Mouse (Mus musculus): ENCODE results near the gene Flnb. TPM values are rescaled to one million over a fixed set of nuclear protein-coding genes. Genes with fewer than 3 reads are reported as not detected.

Gene Flnb
- polyA plus RNA-seq, 1 experiment from 2014 or later, result 13.8 TPM

DNA sequence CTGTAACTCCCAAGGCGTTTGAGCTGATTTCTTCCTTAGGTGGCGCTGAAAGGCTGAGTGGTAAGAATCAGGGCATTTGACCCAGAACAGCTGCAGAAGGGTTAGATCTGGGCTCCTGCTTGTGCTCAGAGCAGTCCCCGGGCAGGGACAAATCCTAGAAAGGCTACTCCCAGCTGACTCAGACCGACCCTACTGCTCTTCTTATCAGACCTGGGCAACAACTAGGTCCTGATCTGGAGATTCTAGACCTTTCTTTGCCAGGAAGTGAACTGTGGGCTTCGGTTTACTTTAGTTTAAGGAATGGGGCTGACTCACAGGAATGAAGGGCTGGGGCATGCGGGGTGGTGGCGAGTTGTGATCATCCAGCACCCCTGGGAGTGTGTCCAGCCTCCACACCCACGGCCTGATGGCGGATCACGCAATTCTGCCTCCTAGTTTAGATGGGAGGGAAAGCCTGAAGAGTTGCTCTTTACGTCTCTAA lies 9.2 kb upstream of the Flnb start:
- Histone ChIP-seq H3K27ac (replicated peaks) (no peak overlapping the region), H3K9me3 (replicated peaks) (no peaks in the 10 kb centered on the region), H3K4me3 (no peak overlapping the region), H3K4me1 (peaks cover 4% of the 10 kb centered on the region), H3K36me3 (no peaks in the 10 kb centered on the region), H3K27me3 (ENCODE audit: low read depth, poor library complexity, severe bottlenecking) (no peaks in the 10 kb centered on the region)
- DNase-seq (ENCODE audit: low spot score), result no peak
- 77% methylated on average over 11 of the region's 11 CpGs for WGBS

GRCm38 (mm10) chr14:7809043-7809955 lies 8.5 kb upstream of the Flnb start:
- DNase-seq (ENCODE audit: low spot score), result no peak
- Histone ChIP-seq H3K27me3 (ENCODE audit: low read depth, poor library complexity, severe bottlenecking) (no peaks in the 10 kb centered on the region), H3K36me3 (no peaks in the 10 kb centered on the region), H3K27ac (replicated peaks) (no peak overlapping the region), H3K4me1 (no peaks in the 10 kb centered on the region), H3K4me3 (no peak overlapping the region), H3K9me3 (replicated peaks) (no peaks in the 10 kb centered on the region)
- 88% methylated on average over 12 of the region's 12 CpGs for WGBS

DNA sequence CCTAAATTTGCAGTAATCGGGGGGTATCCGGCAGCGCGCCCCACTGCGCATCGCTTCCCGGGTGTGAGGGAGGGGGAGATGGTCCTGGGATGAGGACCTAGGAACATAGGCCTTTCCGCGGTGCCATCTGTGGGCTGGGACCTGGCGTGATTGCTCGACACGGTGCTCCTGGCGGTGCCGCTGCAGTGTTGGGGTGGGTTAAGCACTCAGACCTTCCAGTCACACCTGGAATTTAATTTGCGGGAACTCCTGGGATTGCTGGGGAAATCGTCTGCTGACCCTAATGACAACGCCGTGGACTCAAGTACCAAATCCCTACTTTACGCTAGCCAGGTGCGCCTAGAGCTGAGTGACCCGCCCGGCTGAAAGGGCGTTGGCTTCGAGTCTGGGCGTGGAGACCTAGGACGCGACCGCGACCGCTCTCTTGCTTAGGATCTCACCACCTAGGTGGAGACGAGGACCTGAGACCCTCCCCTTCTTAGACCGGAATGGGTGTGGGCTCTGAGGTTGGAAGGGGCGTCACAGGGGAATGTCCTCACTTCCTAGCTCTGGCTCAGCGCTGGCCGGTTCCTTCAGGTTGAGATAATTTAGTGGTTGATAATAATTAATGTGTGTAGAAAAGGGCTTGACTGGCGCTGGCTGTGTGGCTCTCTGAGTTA lies 835 bp downstream of the Flnb start:
- H3K27ac ChIP-seq (replicated peaks), result peak overlapping the region; percentile 85
- peak overlapping the region; percentile 78 for H3K4me3 ChIP-seq
- no peaks in the 10 kb centered on the region for H3K36me3 ChIP-seq
- peaks cover 40% of the 10 kb centered on the region for H3K4me1 ChIP-seq
- H3K9me3 ChIP-seq (replicated peaks), result no peaks in the 10 kb centered on the region
- WGBS, result under 1% methylated on average over 36 of the region's 36 CpGs
- peaks cover 12% of the 10 kb centered on the region for H3K27me3 ChIP-seq (ENCODE audit: low read depth, poor library complexity, severe bottlenecking)
- no peak for DNase-seq (ENCODE audit: low spot score)

DNA sequence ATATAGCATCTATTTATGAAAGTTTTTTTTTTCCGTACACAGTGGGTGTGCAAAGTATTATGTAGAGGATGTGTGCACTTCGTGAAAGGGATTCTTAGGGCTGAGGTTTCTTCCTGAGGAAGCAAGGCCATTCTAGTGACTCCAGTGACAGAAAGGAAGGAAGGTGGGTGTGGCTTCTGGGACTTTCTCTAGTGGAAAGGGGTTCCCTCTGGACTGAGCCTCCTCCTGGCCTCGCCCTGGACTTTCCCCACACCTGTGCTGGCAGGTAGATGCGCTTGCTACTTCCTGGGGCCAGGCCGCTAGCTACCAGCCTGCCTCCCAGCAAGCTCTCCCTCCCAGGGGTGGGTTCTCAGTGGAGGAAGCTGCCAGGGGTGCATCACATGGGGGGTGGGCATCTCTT lies 1.7 kb downstream of the Flnb start:
- WGBS, result 73% methylated on average over 5 of the region's 5 CpGs
- peaks cover 40% of the 10 kb centered on the region for H3K4me1 ChIP-seq

DNA sequence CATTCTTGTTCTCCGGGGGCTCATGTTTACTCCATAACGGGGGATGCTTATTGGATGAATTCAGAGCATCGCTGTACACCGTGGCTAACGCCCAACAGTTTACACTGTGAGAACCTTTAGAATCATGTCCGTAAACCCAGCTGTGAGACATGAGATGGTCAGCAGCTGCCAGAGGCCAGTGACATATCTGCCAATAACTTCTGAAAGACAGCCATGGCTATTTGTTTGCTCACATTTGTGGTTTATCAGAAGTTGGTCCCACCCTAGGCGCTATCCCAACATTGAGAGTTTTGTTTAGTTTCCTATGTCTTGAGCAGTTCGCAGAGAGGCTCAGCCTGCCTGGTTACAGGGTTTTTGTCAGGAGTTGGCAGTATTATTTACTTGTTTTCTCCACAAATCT lies 3.6 kb downstream of the Flnb start:
- H3K9me3 ChIP-seq (replicated peaks), result no peaks in the 10 kb centered on the region
- DNase-seq (ENCODE audit: low spot score), result no peak
- 84% methylated on average over 8 of the region's 8 CpGs for WGBS

More for the DNA sequence above, 1.7 kb downstream of the Flnb start:
- no peaks in the 10 kb centered on the region for H3K36me3 ChIP-seq
- DNase-seq (ENCODE audit: low spot score), result no peak
- H3K9me3 ChIP-seq (replicated peaks), result no peaks in the 10 kb centered on the region
- peak overlapping the region; percentile 78 for H3K4me3 ChIP-seq
- H3K27ac ChIP-seq (replicated peaks), result no peak overlapping the region
- H3K27me3 ChIP-seq (ENCODE audit: low read depth, poor library complexity, severe bottlenecking), result peaks cover 12% of the 10 kb centered on the region

GRCm38 (mm10) chr14:7822693-7823092 lies 4.9 kb downstream of the Flnb start:
- H3K4me3 ChIP-seq, result no peak overlapping the region
- H3K4me1 ChIP-seq, result peaks cover 61% of the 10 kb centered on the region

More for the DNA sequence above, 3.6 kb downstream of the Flnb start:
- no peak overlapping the region for H3K4me3 ChIP-seq
- no peaks in the 10 kb centered on the region for H3K36me3 ChIP-seq
- peaks cover 50% of the 10 kb centered on the region for H3K4me1 ChIP-seq
- H3K27ac ChIP-seq (replicated peaks), result no peak overlapping the region
- peaks cover 12% of the 10 kb centered on the region for H3K27me3 ChIP-seq (ENCODE audit: low read depth, poor library complexity, severe bottlenecking)

DNA sequence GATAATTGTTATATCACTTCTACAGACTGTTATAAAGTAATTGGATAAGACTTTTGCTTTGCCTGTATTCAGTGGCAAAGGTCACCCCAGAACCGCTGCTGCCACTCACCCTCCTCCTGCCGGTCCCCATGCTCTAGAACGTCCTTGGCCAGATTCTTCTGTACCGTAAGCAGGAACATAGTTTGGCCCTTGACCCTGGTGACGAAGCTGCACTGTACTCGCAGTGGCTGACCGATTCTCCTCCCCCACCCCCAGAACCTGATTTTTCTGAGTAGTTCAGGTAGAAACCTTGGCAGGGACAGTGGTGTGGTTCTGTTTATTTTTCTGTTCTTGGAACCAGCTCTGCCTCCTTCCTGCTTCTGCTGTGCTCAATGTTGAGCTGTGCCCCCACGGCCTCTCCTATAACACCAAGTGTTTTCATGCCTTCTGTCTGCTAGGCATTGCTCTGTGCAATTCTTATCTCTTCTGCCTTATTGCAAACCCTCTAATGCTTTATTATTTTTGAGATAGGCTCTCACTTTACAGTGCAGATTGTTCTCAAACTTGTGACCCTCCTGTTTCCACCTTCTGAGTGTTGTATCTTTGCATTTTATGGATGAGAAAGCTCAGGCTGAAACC lies 7.0 kb downstream of the Flnb start:
- WGBS, result 79% methylated on average over 8 of the region's 8 CpGs
- Histone ChIP-seq H3K27ac (replicated peaks) (no peak overlapping the region; the same call in 1 of the 2 replicates), H3K27me3 (ENCODE audit: low read depth, poor library complexity, severe bottlenecking) (no peaks in the 10 kb centered on the region), H3K4me1 (peaks cover 44% of the 10 kb centered on the region), H3K4me3 (no peak overlapping the region), H3K9me3 (replicated peaks) (no peaks in the 10 kb centered on the region), H3K36me3 (no peaks in the 10 kb centered on the region)
- DNase-seq (ENCODE audit: low spot score), result no peak

More at GRCm38 (mm10) chr14:7822693-7823092, 4.9 kb downstream of the Flnb start:
- WGBS, result 45% methylated on average over 7 of the region's 7 CpGs
- Histone ChIP-seq H3K27me3 (ENCODE audit: low read depth, poor library complexity, severe bottlenecking) (peaks cover 12% of the 10 kb centered on the region), H3K9me3 (replicated peaks) (no peaks in the 10 kb centered on the region), H3K27ac (replicated peaks) (peak overlapping the region; percentile 61; the same call in 1 of the 2 replicates), H3K36me3 (no peaks in the 10 kb centered on the region)
- DNase-seq (ENCODE audit: low spot score), result peak; percentile 56

DNA sequence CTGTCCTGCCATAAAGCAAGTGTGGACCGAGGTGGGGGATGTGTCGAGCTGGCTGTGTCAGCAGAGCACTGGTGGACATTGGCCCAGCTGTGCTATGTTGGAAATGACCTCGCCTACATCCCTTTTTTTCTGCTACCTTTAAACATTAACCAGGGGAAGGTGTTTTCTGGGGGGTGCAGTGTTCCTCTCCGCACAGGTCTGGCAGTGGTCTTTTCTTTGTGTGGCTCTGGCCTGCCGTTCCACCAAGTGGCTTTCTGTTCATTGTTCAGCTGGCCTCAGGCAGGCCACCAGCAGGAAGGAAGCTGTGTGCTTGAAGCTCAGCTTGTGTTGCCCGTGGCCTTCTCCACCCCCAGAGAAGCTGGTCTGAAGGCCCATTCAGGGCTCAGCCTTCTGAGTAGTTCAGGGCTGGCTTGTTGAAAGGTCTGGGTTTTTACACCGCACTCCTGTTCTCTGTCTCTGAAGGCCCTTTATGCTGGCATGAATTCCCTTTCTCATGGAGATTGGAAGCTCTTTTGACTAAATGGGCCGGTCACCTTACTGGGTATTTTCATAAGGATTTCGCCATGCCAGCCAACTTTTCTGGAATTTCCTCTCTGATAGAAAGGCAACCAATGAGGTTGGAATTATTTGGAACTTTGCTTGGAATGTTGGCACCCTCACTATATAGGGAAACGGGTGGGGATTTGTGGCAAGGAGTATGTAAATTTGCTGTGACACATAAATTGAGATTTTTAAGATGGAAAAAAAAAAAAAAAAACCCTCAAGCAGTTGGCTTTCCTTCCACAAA lies 8.6 kb downstream of the Flnb start:
- Histone ChIP-seq H3K36me3 (no peaks in the 10 kb centered on the region), H3K27ac (replicated peaks) (peak overlapping the region; percentile 79), H3K4me3 (no peak overlapping the region), H3K4me1 (peaks cover 34% of the 10 kb centered on the region), H3K27me3 (ENCODE audit: low read depth, poor library complexity, severe bottlenecking) (no peaks in the 10 kb centered on the region), H3K9me3 (replicated peaks) (no peaks in the 10 kb centered on the region)
- DNase-seq (ENCODE audit: low spot score), result no peak
- WGBS, result 50% methylated on average over 10 of the region's 10 CpGs

DNA sequence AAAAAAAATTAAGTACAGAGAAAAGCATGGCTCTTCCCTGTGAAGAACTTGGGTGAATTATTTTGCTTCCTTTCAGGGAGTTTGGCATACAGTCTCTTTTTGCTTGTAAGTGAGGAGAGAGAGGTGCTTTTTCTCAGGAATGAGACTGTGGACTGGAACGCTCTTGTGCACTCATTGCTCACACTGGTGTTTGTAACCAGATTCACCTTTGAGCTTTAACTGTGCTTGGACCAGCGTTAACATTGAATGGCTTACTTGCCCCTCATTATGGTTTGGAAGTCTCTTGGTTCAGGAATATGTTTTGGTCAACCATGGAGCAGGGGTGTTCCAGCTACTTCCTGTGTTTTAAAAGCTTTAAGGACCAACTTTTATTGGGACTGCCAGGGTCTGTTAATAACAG lies 11.4 kb downstream of the Flnb start:
- Histone ChIP-seq H3K4me3 (no peak overlapping the region), H3K27ac (replicated peaks) (no peak overlapping the region), H3K4me1 (peaks cover 21% of the 10 kb centered on the region), H3K9me3 (replicated peaks) (no peaks in the 10 kb centered on the region), H3K27me3 (ENCODE audit: low read depth, poor library complexity, severe bottlenecking) (no peaks in the 10 kb centered on the region), H3K36me3 (no peaks in the 10 kb centered on the region)
- DNase-seq (ENCODE audit: low spot score), result no peak
- 92% methylated on average over 2 of the region's 2 CpGs for WGBS

GRCm38 (mm10) chr14:7831770-7832439 lies 14.1 kb downstream of the Flnb start:
- H3K27ac ChIP-seq (replicated peaks), result no peak overlapping the region
- WGBS, result 57% methylated on average over 1 of the region's 1 CpGs
- H3K4me3 ChIP-seq, result no peak overlapping the region
- no peaks in the 10 kb centered on the region for H3K36me3 ChIP-seq
- no peaks in the 10 kb centered on the region for H3K9me3 ChIP-seq (replicated peaks)
- peaks cover 5% of the 10 kb centered on the region for H3K4me1 ChIP-seq
- H3K27me3 ChIP-seq (ENCODE audit: low read depth, poor library complexity, severe bottlenecking), result no peaks in the 10 kb centered on the region
- DNase-seq (ENCODE audit: low spot score), result no peak

DNA sequence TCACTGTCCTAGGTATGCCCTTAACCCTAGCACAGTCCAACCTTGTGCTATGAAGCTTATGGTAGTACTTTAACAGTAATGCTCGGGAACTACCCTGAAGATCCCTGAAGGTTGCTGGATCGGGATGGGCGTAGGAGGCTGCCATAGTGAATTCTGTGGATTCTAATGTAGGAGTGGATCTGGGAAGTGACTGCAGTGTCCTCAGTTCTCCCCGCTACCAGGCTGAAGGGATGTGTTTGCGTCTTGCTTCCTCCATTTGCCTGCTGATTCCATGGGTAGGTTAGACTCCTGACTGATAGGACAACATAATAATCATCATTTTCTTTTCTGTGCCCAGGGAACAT lies 14.7 kb downstream of the Flnb start:
- Histone ChIP-seq H3K36me3 (no peaks in the 10 kb centered on the region), H3K9me3 (replicated peaks) (no peaks in the 10 kb centered on the region), H3K4me1 (0 out of 2 replicates have a peak, but pooled peaks cover 1% of the 10 kb centered on the region), H3K27ac (replicated peaks) (no peak overlapping the region), H3K4me3 (no peak overlapping the region), H3K27me3 (ENCODE audit: low read depth, poor library complexity, severe bottlenecking) (no peaks in the 10 kb centered on the region)
- 96% methylated on average over 5 of the region's 5 CpGs for WGBS
- no peak for DNase-seq (ENCODE audit: low spot score)

- no peak overlapping the region for H3K4me3 ChIP-seq
- H3K27ac ChIP-seq (replicated peaks), result no peak overlapping the region
- no peaks in the 10 kb centered on the region for H3K4me1 ChIP-seq
- H3K27me3 ChIP-seq (ENCODE audit: low read depth, poor library complexity, severe bottlenecking), result no peaks in the 10 kb centered on the region
- no peaks in the 10 kb centered on the region for H3K36me3 ChIP-seq
- WGBS, result 87% methylated on average over 4 of the region's 4 CpGs
- no peak for DNase-seq (ENCODE audit: low spot score)
- no peaks in the 10 kb centered on the region for H3K9me3 ChIP-seq (replicated peaks)
These were observed 15.7 kb downstream of the Flnb start for GRCm38 (mm10) chr14:7833458-7833857.

All from midbrain, embryonic 10.5 days (tissue).